Comparison of ENCODE assay signal across 10 mouse cellular contexts in genomic region chr11:117829671-117830215, GRCm38 (mm10). TPM values are rescaled to one million over a fixed set of nuclear protein-coding genes. Genes with fewer than 3 reads are reported as not detected.
DNase-seq lines count a peak whose midpoint lies in the region; ATAC-seq and TF ChIP-seq lines count a peak whose summit lies in the region.
"Had no signal": no experiment of that assay in that cellular context is flagged by ENCODE, and none has a peak within 500 bp of the region (broad histone marks: within the 10 kb centered on the region; RNA-seq: fewer than 3 reads in every experiment).

No protein-coding gene starts in this region.

- 59% methylated on average over 2 of the region's 2 CpGs for WGBS in heart, embryonic 11.5 days (ENCODE audit: insufficient replicate concordance)
- 19% methylated on average over 2 of the region's 2 CpGs for WGBS in kidney, postnatal 0 days

- TF ChIP-seq POLR2A in bone marrow macrophage, adult 2 months (IDR thresholded peaks at IDR 0.05; ENCODE audit: borderline replicate concordance, low read depth, low read length), result no peak

- H3K27me3 ChIP-seq in heart, embryonic 11.5 days (ENCODE audit: control insufficient read depth, insufficient read depth, low read length), result no peaks in the 10 kb centered on the region
- no peaks in the 10 kb centered on the region for H3K27me3 ChIP-seq in kidney, postnatal 0 days (ENCODE audit: insufficient read depth, low read length)

- no peak for TF ChIP-seq CTCF in bone marrow macrophage, adult 2 months (IDR thresholded peaks at IDR 0.05; ENCODE audit: low read depth, low read length)
- no peak for TF ChIP-seq CTCF in kidney, postnatal 0 days (IDR thresholded peaks at IDR 0.05; ENCODE audit: low read depth)

- DNase-seq in heart, adult 8-10 months (ENCODE audit: low spot score), result no peak
- peak; percentile 84 for DNase-seq in kidney, postnatal 0 days (ENCODE audit: low spot score)
- DNase-seq in lung, postnatal 36 days, result peak; percentile 57
- no peak for DNase-seq in ovary, postnatal 10 days (ENCODE audit: low spot score)
- no peak for DNase-seq in embryo, embryonic 10.5 days (ENCODE audit: low spot score)
- DNase-seq: cerebellum, adult 8-10 months had no signal

- no peaks in the 10 kb centered on the region for H3K9me3 ChIP-seq in heart, embryonic 11.5 days (replicated peaks; ENCODE audit: control insufficient read depth, low read length)
- H3K9me3 ChIP-seq in kidney, postnatal 0 days (replicated peaks; ENCODE audit: low read length), result no peaks in the 10 kb centered on the region

- peaks cover 59% of the 10 kb centered on the region for H3K4me1 ChIP-seq in heart, embryonic 11.5 days (ENCODE audit: control insufficient read depth, insufficient read depth, low read length)
- H3K4me1 ChIP-seq in bone marrow macrophage, adult 2 months (ENCODE audit: control insufficient read depth, insufficient read depth, low read length), result peaks cover 56% of the 10 kb centered on the region
- H3K4me1 ChIP-seq in kidney, postnatal 0 days (replicated peaks; ENCODE audit: insufficient read depth, low read length), result peaks cover 26% of the 10 kb centered on the region; the same call in 1 of the 2 replicates

- H3K4me2 ChIP-seq in heart, embryonic 11.5 days, result no peak overlapping the region
- H3K4me2 ChIP-seq in kidney, postnatal 0 days (ENCODE audit: low read length), result no peak overlapping the region

- H3K36me3 ChIP-seq in heart, embryonic 11.5 days (ENCODE audit: control insufficient read depth, insufficient read depth, low read length), result no peaks in the 10 kb centered on the region
- no peaks in the 10 kb centered on the region for H3K36me3 ChIP-seq in kidney, postnatal 0 days (ENCODE audit: insufficient read depth, low read length)

- peak overlapping the region; percentile 97 for H3K27ac ChIP-seq in heart, embryonic 11.5 days (ENCODE audit: low read depth, low read length)
- H3K27ac ChIP-seq in bone marrow macrophage, adult 2 months (ENCODE audit: insufficient read depth, low read depth, low read length), result peak overlapping the region; percentile 82
- peak overlapping the region; percentile 80 for H3K27ac ChIP-seq in kidney, postnatal 0 days

- ATAC-seq in heart, embryonic 11.5 days (replicated peaks; ENCODE audit: insufficient number of reproducible peaks, low FRiP score, low TSS enrichment), result no peak
- peak; percentile 61 for ATAC-seq in kidney, postnatal 0 days (replicated peaks; ENCODE audit: low FRiP score, low read depth)
- no peak for ATAC-seq in CD4-positive, CD25-positive, alpha-beta regulatory T cell, adult 4 months

- H3K9ac ChIP-seq in heart, embryonic 11.5 days (ENCODE audit: low read depth, low read length), result 0 out of 2 replicates have a peak overlapping the region, but pooled peaks have one; percentile 6
- no peak overlapping the region for H3K9ac ChIP-seq in kidney, postnatal 0 days (ENCODE audit: low read depth, low read length)

- no peak overlapping the region for H3K4me3 ChIP-seq in heart, embryonic 11.5 days (ENCODE audit: low read depth, low read length)
- 0 out of 2 replicates have a peak overlapping the region, but pooled peaks have one; percentile 1 for H3K4me3 ChIP-seq in bone marrow macrophage, adult 2 months (ENCODE audit: insufficient read depth, low read length)
- no peak overlapping the region for H3K4me3 ChIP-seq in kidney, postnatal 0 days (replicated peaks; ENCODE audit: low read depth, low read length)

RNA-seq across cellular contexts. Expression of gene Tk1, which starts 3.9 kb away (rescaled TPM):
- polyA plus RNA-seq in heart, embryonic 11.5 days (2014; fragmentation: Nextera tagmentation; extraction: Ambion mirVana), result 98.5 and 101 TPM in 2 replicates
- total RNA-seq in heart, adult 8-10 months (2022), result 1 to 10 TPM in 3 of 4 experiments, under 1 TPM in 1; 0.78 to 3.2 (median 2.3) TPM
- polyA plus RNA-seq in bone marrow macrophage, adult 2 months (2012; ENCODE audit: insufficient read depth, insufficient read length, missing spikeins), result 56.8 and 70.1 TPM in 2 replicates
- polyA plus RNA-seq in kidney, postnatal 0 days (2015; fragmentation: Nextera tagmentation; extraction: Ambion mirVana), result 51.6 and 64.0 TPM in 2 replicates
- polyA plus RNA-seq in CD4-positive, CD25-positive, alpha-beta regulatory T cell, adult 4 months (2017; shearing (Covaris generic)), result 10 to 100 TPM; 31.4 to 55.1 TPM

RNA-seq across cellular contexts. Expression of gene Afmid, which starts 4.0 kb away (rescaled TPM):
- polyA plus RNA-seq in heart, embryonic 11.5 days (2014; fragmentation: Nextera tagmentation; extraction: Ambion mirVana), result 13.1 and 14.3 TPM in 2 replicates
- total RNA-seq in heart, adult 8-10 months (2022), result 1 to 10 TPM; 2.3 to 6.0 (median 4.9) TPM
- polyA plus RNA-seq in bone marrow macrophage, adult 2 months (2012; ENCODE audit: insufficient read depth, insufficient read length, missing spikeins), result 3.5 and 9.9 TPM in 2 replicates
- 4.5 and 5.4 TPM in 2 replicates for polyA plus RNA-seq in kidney, postnatal 0 days (2015; fragmentation: Nextera tagmentation; extraction: Ambion mirVana)
- polyA plus RNA-seq in CD4-positive, CD25-positive, alpha-beta regulatory T cell, adult 4 months (2017; shearing (Covaris generic)), result 10 to 100 TPM; 24.8 to 42.0 TPM

RNA-seq across cellular contexts. Expression of gene Birc5, which starts 19.3 kb away (rescaled TPM):
- polyA plus RNA-seq in heart, embryonic 11.5 days (2014; fragmentation: Nextera tagmentation; extraction: Ambion mirVana), result 256 and 259 TPM in 2 replicates
- total RNA-seq in heart, adult 8-10 months (2022), result under 1 TPM; 0.25 to 0.87 (median 0.67) TPM
- polyA plus RNA-seq in bone marrow macrophage, adult 2 months (2012; ENCODE audit: insufficient read depth, insufficient read length, missing spikeins), result 97.3 and 103 TPM in 2 replicates
- polyA plus RNA-seq in kidney, postnatal 0 days (2015; fragmentation: Nextera tagmentation; extraction: Ambion mirVana), result 145 and 155 TPM in 2 replicates
- 10 to 100 TPM; 16.9 to 31.5 TPM for polyA plus RNA-seq in CD4-positive, CD25-positive, alpha-beta regulatory T cell, adult 4 months (2017; shearing (Covaris generic))

RNA-seq across cellular contexts. Expression of gene Gm20708, which starts 20.3 kb away (rescaled TPM):
- polyA plus RNA-seq in heart, embryonic 11.5 days (2014; fragmentation: Nextera tagmentation; extraction: Ambion mirVana), result 0.34 and 0.62 TPM in 2 replicates
- 1 to 10 TPM in 2 of 4 experiments, under 1 TPM in 1, not detected in 1; 0.63 to 1.3 (median 1.2) TPM for total RNA-seq in heart, adult 8-10 months (2022)
- polyA plus RNA-seq in bone marrow macrophage, adult 2 months (2012; ENCODE audit: insufficient read depth, insufficient read length, missing spikeins), result 4.0 and 5.0 TPM in 2 replicates
- 0.19 and 0.21 TPM in 2 replicates for polyA plus RNA-seq in kidney, postnatal 0 days (2015; fragmentation: Nextera tagmentation; extraction: Ambion mirVana)
- polyA plus RNA-seq in CD4-positive, CD25-positive, alpha-beta regulatory T cell, adult 4 months (2017; shearing (Covaris generic)), result 1 to 10 TPM; 1.0 to 3.2 TPM
- polyA plus RNA-seq: neural tube, embryonic 11.5 days had no signal

RNA-seq across cellular contexts. Expression of gene Syngr2, which starts 20.3 kb away (rescaled TPM):
- 78.7 and 79.2 TPM in 2 replicates for polyA plus RNA-seq in heart, embryonic 11.5 days (2014; fragmentation: Nextera tagmentation; extraction: Ambion mirVana)
- 100 to 1,000 TPM; 123 to 137 (median 131) TPM for total RNA-seq in heart, adult 8-10 months (2022)
- 183 and 189 TPM in 2 replicates for polyA plus RNA-seq in bone marrow macrophage, adult 2 months (2012; ENCODE audit: insufficient read depth, insufficient read length, missing spikeins)
- 107 and 115 TPM in 2 replicates for polyA plus RNA-seq in kidney, postnatal 0 days (2015; fragmentation: Nextera tagmentation; extraction: Ambion mirVana)
- 100 to 1,000 TPM; 110 to 153 TPM for polyA plus RNA-seq in CD4-positive, CD25-positive, alpha-beta regulatory T cell, adult 4 months (2017; shearing (Covaris generic))

Comparison
In these comparisons a context has a peak if more than half of its experiments do, and no peak if none do; other contexts are left out.
1. DNase-seq: peak in kidney, postnatal 0 days (single experiment) and lung, postnatal 36 days (single experiment); none in heart, adult 8-10 months (single experiment), ovary, postnatal 10 days (single experiment) and embryo, embryonic 10.5 days (single experiment).
2. Peak in every context shown above with its lines, with median percentiles within 50 percentile points of each other: H3K27ac ChIP-seq.